Mouse (Mus musculus): ENCODE data around the gene Inhbe. TPM values are rescaled to one million over a fixed set of nuclear protein-coding genes. Genes with fewer than 3 reads are reported as not detected.

Inhbe gene
- not detected for polyA plus RNA-seq (2014; fragmentation: Illumina TruSeq; extraction: RNeasy Lipid Tissue Mini Kit (QIAGEN cat#74804); ENCODE audit: low read depth, low replicate concordance)

DNA sequence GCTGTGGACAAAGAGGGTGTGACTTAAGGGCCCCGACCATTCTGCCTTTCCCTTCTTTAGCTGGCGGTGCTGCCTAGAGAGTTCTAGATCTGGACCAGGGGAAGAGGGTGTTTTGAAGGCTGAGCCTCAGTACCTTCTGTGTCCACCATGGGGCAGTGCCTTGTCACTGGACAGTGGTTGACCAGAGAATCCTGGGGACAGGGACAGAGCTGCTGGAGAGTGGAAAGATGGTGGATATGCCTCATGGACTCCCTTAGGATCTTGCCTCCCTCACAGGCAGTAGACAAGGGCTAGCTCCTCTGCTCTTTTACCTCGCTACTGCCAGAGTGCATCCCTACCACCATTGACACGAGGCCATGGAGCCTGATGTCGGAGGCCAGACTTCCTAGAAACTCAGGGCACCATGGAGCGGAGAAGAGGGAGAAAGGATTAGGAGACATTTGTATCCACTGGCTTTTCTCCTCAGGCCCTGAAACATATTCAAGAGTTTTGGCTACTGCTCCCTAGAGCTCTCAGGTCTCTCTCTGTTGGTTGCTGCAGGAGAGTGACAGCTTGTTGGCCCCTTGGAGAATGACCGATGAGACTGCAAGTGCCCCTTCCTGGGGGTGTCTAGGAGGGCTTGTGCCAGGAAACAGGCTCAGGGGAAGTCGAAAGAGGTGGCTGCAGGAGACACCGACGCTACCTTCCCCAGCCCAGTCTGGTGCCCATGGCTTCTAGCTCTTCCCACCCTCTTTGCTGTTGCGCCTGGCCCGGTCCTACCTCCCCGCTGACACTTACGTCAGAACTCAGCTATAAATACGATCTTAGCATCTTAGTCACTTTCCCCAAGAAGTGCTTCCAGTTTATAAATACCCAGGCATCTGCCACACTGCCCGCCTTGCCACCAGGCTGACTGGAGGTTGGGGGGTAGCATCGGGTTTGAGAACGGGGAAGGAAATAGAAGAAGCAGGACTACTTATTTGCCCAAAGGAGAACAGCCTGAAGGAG, at the start of gene Inhbe:
Gene Inhbe (minus strand): TSS at position 503 of the 987 bp plus-strand sequence.

DNA sequence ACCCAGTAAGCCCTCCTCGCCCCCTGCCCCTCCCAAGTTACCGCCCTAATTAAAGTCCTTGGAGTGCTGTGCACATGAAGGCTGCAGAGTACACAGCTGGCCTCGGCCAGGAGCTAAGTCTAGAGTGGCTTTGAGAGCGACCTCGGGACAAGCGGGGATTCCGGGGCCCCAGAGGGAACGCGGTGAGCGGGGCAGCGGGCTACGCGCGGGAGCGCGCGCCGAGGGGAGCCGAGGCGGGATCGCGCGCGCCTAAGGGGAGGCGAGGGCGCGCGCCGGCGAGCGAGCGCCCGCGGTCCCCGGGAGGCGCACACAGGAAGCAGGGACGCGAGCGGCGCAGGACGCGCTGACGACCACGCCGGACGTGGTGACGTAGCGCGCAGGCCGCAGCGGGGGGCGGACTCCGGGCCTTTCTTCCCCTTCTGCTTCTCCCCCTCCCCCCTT, 26.1 kb upstream of the Inhbe start, which contains the start of gene R3hdm2:
Gene R3hdm2 (plus strand): TSS at position 77 of the 441 bp plus-strand sequence.

DNA sequence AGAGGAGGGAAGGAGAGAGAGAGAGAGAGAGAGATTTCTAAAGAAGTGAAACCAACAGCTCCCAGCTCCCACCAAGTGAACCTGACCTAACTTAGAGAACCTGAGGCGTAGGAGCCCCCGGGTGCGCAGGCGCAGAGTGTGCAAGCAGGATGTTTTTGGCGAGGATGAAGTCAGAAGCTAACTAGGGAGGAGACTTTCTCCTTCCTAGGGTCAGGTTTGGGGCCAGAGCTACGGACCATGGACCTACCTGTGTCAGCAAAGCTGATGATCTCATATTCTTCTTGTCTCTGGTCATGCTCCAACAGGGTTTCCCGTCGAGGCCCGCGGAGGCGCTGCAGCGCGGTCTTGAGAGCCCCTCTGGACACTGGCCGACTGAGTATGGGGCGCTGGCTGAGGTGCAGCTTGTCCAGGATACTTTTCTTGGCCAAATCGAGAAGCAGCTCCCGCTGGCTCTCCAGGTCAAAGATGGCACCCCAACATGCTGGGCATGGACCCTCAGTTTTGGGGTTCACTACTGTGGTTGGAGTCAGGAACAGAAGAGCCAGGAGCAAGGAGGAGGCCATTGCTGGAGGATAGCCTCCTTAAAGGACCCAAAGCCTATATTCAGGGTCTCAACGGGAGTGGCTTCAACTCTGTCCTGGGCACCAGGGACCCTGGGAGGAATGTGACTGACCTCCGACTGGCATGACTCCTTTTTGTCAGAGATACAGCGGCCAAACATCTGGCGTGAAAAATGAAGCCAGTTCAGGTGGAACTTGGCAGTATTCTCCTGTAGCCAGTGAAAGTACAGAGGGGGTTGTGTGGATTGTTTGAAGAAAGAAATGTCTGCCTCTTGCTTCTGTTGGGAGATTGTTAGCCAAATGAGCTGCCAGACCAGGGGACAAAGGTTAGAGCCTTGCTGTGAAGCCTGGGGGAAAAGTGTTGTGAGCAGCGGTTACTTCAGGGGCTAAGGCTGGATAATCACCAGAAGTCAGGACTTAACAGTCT, 15.9 kb upstream of the Inhbe start, which contains the start of gene Inhbc:
Gene Inhbc (minus strand): TSS at position 598 of the 987 bp plus-strand sequence.

DNA sequence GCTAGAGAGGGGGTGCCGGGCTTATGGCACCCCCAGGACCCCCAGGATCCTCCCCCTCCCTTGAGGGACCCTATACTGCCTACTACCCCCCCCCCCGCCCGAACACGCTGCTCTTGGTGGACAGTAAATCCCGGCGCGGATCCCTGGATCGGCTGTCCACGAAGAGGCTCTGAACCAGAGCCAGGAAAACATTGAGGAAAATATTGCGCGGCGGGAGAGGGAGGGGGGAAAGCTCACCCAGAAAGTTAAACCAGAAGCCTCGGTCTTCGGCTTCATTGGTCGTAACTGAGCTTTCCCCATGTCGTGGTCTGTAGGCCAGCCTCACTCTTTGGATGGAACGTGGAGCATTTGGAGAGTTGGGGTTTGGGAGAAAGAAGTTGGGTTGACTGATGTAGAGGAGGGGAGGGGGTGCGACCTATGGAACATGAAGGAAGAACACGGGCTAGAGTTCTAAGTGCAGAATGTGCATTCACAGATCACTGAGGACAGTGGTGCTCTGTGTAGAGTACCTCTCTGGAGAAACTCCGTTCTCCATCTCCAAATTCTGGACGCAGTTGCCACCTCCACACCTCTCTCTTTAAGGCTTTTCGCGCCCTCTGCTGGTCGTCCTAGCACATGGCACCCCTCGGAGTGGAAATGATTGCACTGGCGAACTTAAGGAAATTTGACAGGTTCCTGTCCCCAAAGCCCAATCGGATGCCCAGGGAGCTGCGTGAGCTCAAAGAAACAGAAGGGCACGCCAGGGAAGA, 12.1 kb downstream of the Inhbe start, which contains the start of gene Gli1:
Gene Gli1 (minus strand): TSS at position 84 of the 749 bp plus-strand sequence.

DNA sequence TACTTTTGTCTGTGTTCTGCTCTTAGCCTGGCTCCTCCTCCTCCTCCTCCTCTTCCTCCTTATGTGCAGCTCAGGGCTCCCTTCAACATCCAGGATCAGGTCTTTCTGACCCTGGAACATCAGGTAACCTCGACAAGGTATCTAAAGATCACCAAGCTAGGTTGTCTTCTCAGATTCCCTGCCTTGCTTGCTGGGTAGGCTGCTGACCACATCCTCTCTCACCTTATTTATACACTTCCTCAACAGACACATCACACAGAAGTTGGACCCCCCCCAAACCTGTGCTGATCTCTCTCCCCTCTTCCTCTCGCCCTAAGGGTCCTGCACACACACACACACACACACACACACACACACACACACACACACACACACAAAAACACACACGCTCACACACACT, 32.6 kb downstream of the Inhbe start, which contains the start of gene Arhgap9:
Gene Arhgap9 (plus strand): TSS at position 344 of the 400 bp plus-strand sequence.

DNA sequence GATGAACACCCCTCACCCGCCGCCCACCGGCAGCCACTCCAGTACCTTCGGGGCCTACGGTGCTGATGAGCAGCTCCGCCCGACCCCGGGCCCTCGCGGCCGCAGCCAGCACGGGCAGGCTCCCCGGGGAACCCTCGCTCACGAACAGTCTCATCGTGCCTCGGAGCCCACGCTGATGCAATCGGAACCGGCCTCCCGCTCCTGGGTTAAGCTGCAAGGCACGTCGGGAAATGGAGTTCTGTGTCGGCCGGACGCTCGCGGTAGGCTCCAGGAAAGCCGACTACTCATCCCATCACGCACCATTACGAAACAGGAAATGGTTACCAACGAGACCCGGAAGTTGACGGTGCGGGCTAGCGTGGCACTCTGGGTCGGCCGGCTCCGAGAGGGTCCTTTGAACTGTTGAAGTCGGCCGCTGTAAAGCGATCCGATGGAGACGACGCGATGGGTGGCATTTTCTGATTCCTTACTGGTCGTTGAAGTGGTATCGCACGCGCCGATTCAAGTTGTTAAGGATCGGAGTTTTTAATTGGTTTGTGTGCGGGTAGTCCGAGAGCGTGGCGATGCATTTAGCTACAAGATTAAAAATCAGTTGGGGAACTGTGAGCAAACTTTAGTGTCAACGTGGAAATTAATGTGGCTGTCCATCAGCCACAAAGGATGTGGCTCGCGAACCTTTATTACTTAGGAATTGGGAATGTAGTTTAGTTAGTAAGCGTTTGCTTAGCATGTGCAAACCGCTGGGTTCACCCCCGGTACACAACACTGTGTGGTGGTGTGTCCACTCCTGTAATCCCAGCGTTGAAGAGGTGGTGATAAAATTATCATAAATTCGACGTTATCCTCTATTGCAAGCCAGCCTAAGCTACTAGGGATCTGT, 42.5 kb downstream of the Inhbe start, which contains the start of gene Mars:
Gene Mars (minus strand): TSS at position 311 of the 880 bp plus-strand sequence.

Other genes starting within 250 kb of the Inhbe start
- gene Os9, start 233.3 kb downstream of the Inhbe start, polyA plus RNA-seq (2014; fragmentation: Illumina TruSeq; extraction: RNeasy Lipid Tissue Mini Kit (QIAGEN cat#74804); ENCODE audit: low read depth, low replicate concordance): 10.3 TPM
- gene B4galnt1, start 189.2 kb downstream of the Inhbe start, polyA plus RNA-seq (2014; fragmentation: Illumina TruSeq; extraction: RNeasy Lipid Tissue Mini Kit (QIAGEN cat#74804); ENCODE audit: low read depth, low replicate concordance): 3.1 TPM
- not detected for gene Slc26a10, start 173.8 kb downstream of the Inhbe start, polyA plus RNA-seq (2014; fragmentation: Illumina TruSeq; extraction: RNeasy Lipid Tissue Mini Kit (QIAGEN cat#74804); ENCODE audit: low read depth, low replicate concordance)
- 8.2 TPM for gene Arhgef25, start 164.3 kb downstream of the Inhbe start, polyA plus RNA-seq (2014; fragmentation: Illumina TruSeq; extraction: RNeasy Lipid Tissue Mini Kit (QIAGEN cat#74804); ENCODE audit: low read depth, low replicate concordance)
- gene Dtx3, start 158.7 kb downstream of the Inhbe start, polyA plus RNA-seq (2014; fragmentation: Illumina TruSeq; extraction: RNeasy Lipid Tissue Mini Kit (QIAGEN cat#74804); ENCODE audit: low read depth, low replicate concordance): 3.4 TPM
- gene Pip4k2c, start 142.8 kb downstream of the Inhbe start, polyA plus RNA-seq (2014; fragmentation: Illumina TruSeq; extraction: RNeasy Lipid Tissue Mini Kit (QIAGEN cat#74804); ENCODE audit: low read depth, low replicate concordance): 23.3 TPM
- 2.3 TPM for gene Kif5a, start 91.1 kb downstream of the Inhbe start, polyA plus RNA-seq (2014; fragmentation: Illumina TruSeq; extraction: RNeasy Lipid Tissue Mini Kit (QIAGEN cat#74804); ENCODE audit: low read depth, low replicate concordance)
- gene Dctn2, start 88.0 kb downstream of the Inhbe start, polyA plus RNA-seq (2014; fragmentation: Illumina TruSeq; extraction: RNeasy Lipid Tissue Mini Kit (QIAGEN cat#74804); ENCODE audit: low read depth, low replicate concordance): 26.7 TPM
- gene Mbd6, start 65.4 kb downstream of the Inhbe start, polyA plus RNA-seq (2014; fragmentation: Illumina TruSeq; extraction: RNeasy Lipid Tissue Mini Kit (QIAGEN cat#74804); ENCODE audit: low read depth, low replicate concordance): 3.3 TPM
- gene Mars, start 42.6 kb downstream of the Inhbe start, polyA plus RNA-seq (2014; fragmentation: Illumina TruSeq; extraction: RNeasy Lipid Tissue Mini Kit (QIAGEN cat#74804); ENCODE audit: low read depth, low replicate concordance): 5.4 TPM
- 0.41 TPM for gene Arhgap9, start 32.4 kb downstream of the Inhbe start, polyA plus RNA-seq (2014; fragmentation: Illumina TruSeq; extraction: RNeasy Lipid Tissue Mini Kit (QIAGEN cat#74804); ENCODE audit: low read depth, low replicate concordance)
- gene Gli1, start 12.4 kb downstream of the Inhbe start, polyA plus RNA-seq (2014; fragmentation: Illumina TruSeq; extraction: RNeasy Lipid Tissue Mini Kit (QIAGEN cat#74804); ENCODE audit: low read depth, low replicate concordance): 0.38 TPM
- gene Inhbc, start 16.0 kb upstream of the Inhbe start, polyA plus RNA-seq (2014; fragmentation: Illumina TruSeq; extraction: RNeasy Lipid Tissue Mini Kit (QIAGEN cat#74804); ENCODE audit: low read depth, low replicate concordance): not detected
- 192 TPM for gene R3hdm2, start 25.9 kb upstream of the Inhbe start, polyA plus RNA-seq (2014; fragmentation: Illumina TruSeq; extraction: RNeasy Lipid Tissue Mini Kit (QIAGEN cat#74804); ENCODE audit: low read depth, low replicate concordance)
- not detected for gene Stac3, start 147.3 kb upstream of the Inhbe start, polyA plus RNA-seq (2014; fragmentation: Illumina TruSeq; extraction: RNeasy Lipid Tissue Mini Kit (QIAGEN cat#74804); ENCODE audit: low read depth, low replicate concordance)
- not detected for gene Ndufa4l2, start 160.6 kb upstream of the Inhbe start, polyA plus RNA-seq (2014; fragmentation: Illumina TruSeq; extraction: RNeasy Lipid Tissue Mini Kit (QIAGEN cat#74804); ENCODE audit: low read depth, low replicate concordance)
- 0.91 TPM for gene Shmt2, start 168.0 kb upstream of the Inhbe start, polyA plus RNA-seq (2014; fragmentation: Illumina TruSeq; extraction: RNeasy Lipid Tissue Mini Kit (QIAGEN cat#74804); ENCODE audit: low read depth, low replicate concordance)
- gene Nxph4, start 180.1 kb upstream of the Inhbe start, polyA plus RNA-seq (2014; fragmentation: Illumina TruSeq; extraction: RNeasy Lipid Tissue Mini Kit (QIAGEN cat#74804); ENCODE audit: low read depth, low replicate concordance): not detected